Mouse (Mus musculus): ENCODE data around the gene Pcgf6. TPM values are rescaled to one million over a fixed set of nuclear protein-coding genes. Genes with fewer than 3 reads are reported as not detected.

The Pcgf6 gene
- polyA plus RNA-seq, 1 experiment from 2014 or later = 33.4 TPM

GRCm38 (mm10) chr19:47023546-47023945 lies 27.2 kb downstream of the Pcgf6 start:
- 92% methylated on average over 13 of the region's 13 CpGs for WGBS
- no peaks in the 10 kb centered on the region for H3K9me3 ChIP-seq
- H3K27ac ChIP-seq (replicated peaks) = no peak overlapping the region
- H3K4me2 ChIP-seq = no peak overlapping the region
- no peaks in the 10 kb centered on the region for H3K27me3 ChIP-seq
- H3K4me3 ChIP-seq = no peak overlapping the region
- no peak for ATAC-seq (ENCODE audit: low FRiP score, low read depth)
- peaks cover 22% of the 10 kb centered on the region for H3K4me1 ChIP-seq (replicated peaks)
- H3K9ac ChIP-seq = no peak overlapping the region
- H3K36me3 ChIP-seq = peaks cover 67% of the 10 kb centered on the region

GRCm38 (mm10) chr19:47022709-47023108 lies 28.0 kb downstream of the Pcgf6 start:
- ATAC-seq (ENCODE audit: low FRiP score, low read depth) = no peak
- Histone ChIP-seq H3K27ac (replicated peaks) (no peak overlapping the region), H3K4me1 (replicated peaks) (peaks cover 26% of the 10 kb centered on the region), H3K9me3 (no peaks in the 10 kb centered on the region), H3K27me3 (no peaks in the 10 kb centered on the region), H3K36me3 (peaks cover 67% of the 10 kb centered on the region), H3K9ac (no peak overlapping the region), H3K4me3 (no peak overlapping the region), H3K4me2 (no peak overlapping the region)
- WGBS = 95% methylated on average over 4 of the region's 4 CpGs

DNA sequence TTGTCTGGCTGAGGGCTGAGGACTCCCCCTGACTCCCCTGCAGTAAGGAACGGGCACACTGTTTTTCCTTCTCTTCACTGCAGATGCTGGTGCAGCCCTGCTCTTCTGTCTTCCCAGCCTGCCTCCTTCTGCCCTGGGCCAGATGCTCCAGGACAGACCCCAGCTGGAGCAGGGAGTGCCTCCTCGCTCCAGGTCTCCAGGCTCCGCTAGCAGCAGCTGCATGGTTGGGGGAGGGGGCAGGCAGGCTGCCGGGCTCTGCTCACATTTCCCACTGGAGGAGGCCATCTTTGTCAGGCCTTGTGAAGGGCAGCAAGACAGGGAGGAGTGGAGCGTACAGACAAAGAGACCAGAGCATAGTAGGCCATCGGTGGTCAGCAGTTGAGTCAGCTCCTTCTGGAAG lies 31.4 kb downstream of the Pcgf6 start:
- WGBS = 3% methylated on average over 6 of the region's 6 CpGs
- Histone ChIP-seq H3K27ac (replicated peaks) (peak overlapping the region; percentile 82), H3K9ac (peak overlapping the region; percentile 59), H3K4me1 (replicated peaks) (peaks cover 26% of the 10 kb centered on the region), H3K9me3 (no peaks in the 10 kb centered on the region), H3K27me3 (no peaks in the 10 kb centered on the region), H3K4me3 (peak overlapping the region; percentile 74), H3K36me3 (peaks cover 41% of the 10 kb centered on the region), H3K4me2 (peak overlapping the region; percentile 78)
- ATAC-seq (ENCODE audit: low FRiP score, low read depth) = 0 out of 2 replicates have a peak, but pooled peaks have one; percentile 4

- ATAC-seq (ENCODE audit: low FRiP score, low read depth) = no peak
- peak overlapping the region; percentile 78 for H3K4me2 ChIP-seq
- H3K27me3 ChIP-seq = no peaks in the 10 kb centered on the region
- peak overlapping the region; percentile 82 for H3K27ac ChIP-seq (replicated peaks)
- H3K9ac ChIP-seq = peak overlapping the region; percentile 59
- H3K36me3 ChIP-seq = peaks cover 31% of the 10 kb centered on the region
- no peaks in the 10 kb centered on the region for H3K9me3 ChIP-seq
- 11% methylated on average over 2 of the region's 2 CpGs for WGBS
- peaks cover 28% of the 10 kb centered on the region for H3K4me1 ChIP-seq (replicated peaks)
- H3K4me3 ChIP-seq = peak overlapping the region; percentile 74
These were observed 32.4 kb downstream of the Pcgf6 start for GRCm38 (mm10) chr19:47018330-47018729.

- Histone ChIP-seq H3K27ac (replicated peaks) (peak overlapping the region; percentile 82), H3K27me3 (no peaks in the 10 kb centered on the region), H3K36me3 (peaks cover 26% of the 10 kb centered on the region), H3K4me3 (peak overlapping the region; percentile 74), H3K4me2 (peak overlapping the region; percentile 78), H3K9ac (peak overlapping the region; percentile 59), H3K4me1 (replicated peaks) (peaks cover 33% of the 10 kb centered on the region), H3K9me3 (no peaks in the 10 kb centered on the region)
- under 1% methylated on average over 3 of the region's 3 CpGs for WGBS
- no peak for ATAC-seq (ENCODE audit: low FRiP score, low read depth)
These were observed 32.9 kb downstream of the Pcgf6 start for GRCm38 (mm10) chr19:47017831-47018230.

DNA sequence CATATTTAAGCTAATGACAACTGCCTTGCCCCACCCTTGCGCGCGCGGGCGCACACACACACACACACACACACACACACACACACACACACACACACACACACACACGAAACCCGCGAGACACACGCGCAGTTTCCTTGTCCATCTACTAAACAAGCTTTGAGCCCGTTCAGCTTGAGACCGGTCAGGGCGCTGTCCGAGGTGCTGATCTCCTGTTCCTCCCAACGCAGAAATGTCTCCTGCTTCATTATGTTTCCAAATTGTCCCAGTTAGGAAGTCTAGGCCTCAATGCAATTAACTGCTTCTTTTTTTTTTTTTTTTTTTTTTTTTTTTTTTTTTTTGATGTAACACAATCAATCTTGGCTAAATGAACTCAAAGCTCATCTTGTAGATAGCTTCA lies 34.2 kb downstream of the Pcgf6 start:
- no peaks in the 10 kb centered on the region for H3K27me3 ChIP-seq
- H3K4me3 ChIP-seq = peak overlapping the region; percentile 74
- peaks cover 35% of the 10 kb centered on the region for H3K4me1 ChIP-seq (replicated peaks)
- peak overlapping the region; percentile 90 for H3K9ac ChIP-seq
- H3K9me3 ChIP-seq = no peaks in the 10 kb centered on the region
- peak overlapping the region; percentile 97 for H3K27ac ChIP-seq (replicated peaks)
- peaks cover 12% of the 10 kb centered on the region for H3K36me3 ChIP-seq
- whole genome bisulfite sequencing = 0% methylated on average over 15 of the region's 15 CpGs
- no peak for ATAC-seq (ENCODE audit: low FRiP score, low read depth)
- peak overlapping the region; percentile 78 for H3K4me2 ChIP-seq

DNA sequence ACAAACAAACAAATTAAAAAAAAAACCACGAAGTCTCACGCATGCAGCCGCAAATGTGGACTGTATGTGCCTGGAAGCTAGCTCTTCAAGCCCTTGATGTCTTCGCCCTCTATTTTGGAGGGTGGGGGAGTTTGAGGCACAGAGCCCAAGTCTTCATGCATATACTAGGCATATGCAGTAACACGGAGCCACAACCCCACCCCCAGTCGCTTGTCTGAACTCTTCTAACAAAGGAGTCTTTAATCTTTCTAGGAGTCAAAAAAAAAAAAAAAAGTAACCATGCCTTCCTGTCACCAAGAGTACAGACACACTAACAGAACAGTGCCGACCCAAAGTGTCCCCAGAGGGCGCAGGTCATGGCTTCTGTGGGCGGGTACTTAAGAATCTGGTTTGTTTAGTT lies 34.7 kb downstream of the Pcgf6 start:
- ATAC-seq (ENCODE audit: low FRiP score, low read depth) = no peak
- peak overlapping the region; percentile 74 for H3K4me3 ChIP-seq
- no peaks in the 10 kb centered on the region for H3K27me3 ChIP-seq
- under 1% methylated on average over 9 of the region's 9 CpGs for WGBS
- peaks cover 31% of the 10 kb centered on the region for H3K4me1 ChIP-seq (replicated peaks)
- peak overlapping the region; percentile 90 for H3K9ac ChIP-seq
- peak overlapping the region; percentile 78 for H3K4me2 ChIP-seq
- H3K36me3 ChIP-seq = peaks cover 7% of the 10 kb centered on the region
- H3K9me3 ChIP-seq = no peaks in the 10 kb centered on the region
- H3K27ac ChIP-seq (replicated peaks) = peak overlapping the region; percentile 97

GRCm38 (mm10) chr19:47015396-47015795 lies 35.3 kb downstream of the Pcgf6 start:
- peak overlapping the region; percentile 74 for H3K4me3 ChIP-seq
- peak overlapping the region; percentile 97 for H3K27ac ChIP-seq (replicated peaks)
- 1% methylated on average over 37 of the region's 37 CpGs for WGBS
- peak; percentile 12; the same call in 1 of the 2 replicates for ATAC-seq (ENCODE audit: low FRiP score, low read depth)
- H3K27me3 ChIP-seq = no peaks in the 10 kb centered on the region
- no peaks in the 10 kb centered on the region for H3K9me3 ChIP-seq
- H3K4me2 ChIP-seq = peak overlapping the region; percentile 78
- H3K36me3 ChIP-seq = peaks cover 2% of the 10 kb centered on the region
- peak overlapping the region; percentile 90 for H3K9ac ChIP-seq
- peaks cover 27% of the 10 kb centered on the region for H3K4me1 ChIP-seq (replicated peaks)

- Histone ChIP-seq H3K27ac (replicated peaks) (peak within 1 kb of the TSS; percentile 97), H3K9ac (peak within 1 kb of the TSS; percentile 90), H3K4me1 (replicated peaks) (peaks cover 22% of the 10 kb centered on the region), H3K27me3 (no peaks in the 10 kb centered on the region), H3K4me3 (peak within 1 kb of the TSS; percentile 74), H3K9me3 (no peaks in the 10 kb centered on the region), H3K4me2 (peak within 1 kb of the TSS; percentile 78), H3K36me3 (no peaks in the 10 kb centered on the region)
- ATAC-seq (ENCODE audit: low FRiP score, low read depth) = peak; percentile 92
- under 1% methylated on average over 99 of the region's 124 CpGs for WGBS
These were observed 36.0 kb downstream of the Pcgf6 start, which contains the start of the genes Ina and Nt5c2 for GRCm38 (mm10) chr19:47014447-47015381. Gene Ina (plus strand): TSS chr19:47014698. Gene Nt5c2 (minus strand): TSS chr19:47015153.

DNA sequence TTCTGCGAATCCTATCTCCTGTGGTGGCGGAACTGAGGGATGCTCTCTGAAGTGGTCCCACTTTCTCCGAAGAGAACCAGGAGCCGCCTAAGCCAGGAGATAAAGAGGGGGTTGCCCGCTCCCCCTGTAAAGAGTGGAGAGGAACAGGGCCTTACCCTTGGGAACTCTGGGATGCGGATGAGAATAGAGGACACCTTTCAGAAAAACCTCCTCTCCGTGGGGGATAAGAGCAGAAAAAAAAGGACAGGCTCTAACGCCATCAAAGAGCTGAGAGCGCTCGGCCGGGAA lies 36.6 kb downstream of the Pcgf6 start:
- H3K9me3 ChIP-seq = no peaks in the 10 kb centered on the region
- H3K27ac ChIP-seq (replicated peaks) = peak overlapping the region; percentile 97
- H3K4me3 ChIP-seq = peak overlapping the region; percentile 74
- peaks cover 17% of the 10 kb centered on the region for H3K4me1 ChIP-seq (replicated peaks)
- 0% methylated on average over 10 of the region's 11 CpGs for WGBS
- H3K27me3 ChIP-seq = no peaks in the 10 kb centered on the region
- ATAC-seq (ENCODE audit: low FRiP score, low read depth) = peak; percentile 23; the same call in 1 of the 2 replicates
- peak overlapping the region; percentile 78 for H3K4me2 ChIP-seq
- H3K9ac ChIP-seq = peak overlapping the region; percentile 90
- no peaks in the 10 kb centered on the region for H3K36me3 ChIP-seq

GRCm38 (mm10) chr19:47013340-47014158 lies 37.2 kb downstream of the Pcgf6 start:
- H3K36me3 ChIP-seq = no peaks in the 10 kb centered on the region
- no peak for ATAC-seq (ENCODE audit: low FRiP score, low read depth)
- H3K9ac ChIP-seq = peak overlapping the region; percentile 90
- 6% methylated on average over 20 of the region's 20 CpGs for WGBS
- H3K9me3 ChIP-seq = no peaks in the 10 kb centered on the region
- peaks cover 13% of the 10 kb centered on the region for H3K4me1 ChIP-seq (replicated peaks)
- peak overlapping the region; percentile 78 for H3K4me2 ChIP-seq
- H3K27me3 ChIP-seq = no peaks in the 10 kb centered on the region
- H3K27ac ChIP-seq (replicated peaks) = peak overlapping the region; percentile 97
- H3K4me3 ChIP-seq = peak overlapping the region; percentile 74
